Mouse (Mus musculus) right cerebral cortex, postnatal 14 days (tissue): ENCODE results near the gene Jarid2.

Source experiments
- DNase-seq: peaks from one replicate; pipeline ENCODE4 v3.0.0; 2022

Gene Jarid2

DNA sequence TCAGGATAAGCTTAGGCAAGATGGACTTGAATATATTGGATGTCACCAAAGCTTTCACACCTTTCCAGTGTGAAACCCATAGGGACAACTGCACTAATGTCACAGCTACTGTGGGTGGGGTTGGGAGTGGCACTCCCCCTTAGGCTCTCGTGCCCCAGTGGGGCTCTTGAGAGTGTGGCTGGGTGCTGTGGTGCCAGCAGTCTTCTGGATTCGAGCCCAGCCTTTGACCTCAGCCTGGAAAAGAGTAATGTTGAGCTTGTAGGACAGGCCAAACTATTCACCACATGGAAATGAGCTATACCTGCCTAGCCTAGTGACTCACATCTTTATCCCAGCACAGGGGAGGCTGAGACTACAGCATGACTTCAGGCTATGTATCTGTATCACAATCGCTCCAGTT, 194.8 kb downstream of the Jarid2 start:
- DNase-seq, result no peak

- no peak for DNase-seq
Observed at GRCm38 (mm10) chr13:44925173-44925572, 195.9 kb downstream of the Jarid2 start.

DNA sequence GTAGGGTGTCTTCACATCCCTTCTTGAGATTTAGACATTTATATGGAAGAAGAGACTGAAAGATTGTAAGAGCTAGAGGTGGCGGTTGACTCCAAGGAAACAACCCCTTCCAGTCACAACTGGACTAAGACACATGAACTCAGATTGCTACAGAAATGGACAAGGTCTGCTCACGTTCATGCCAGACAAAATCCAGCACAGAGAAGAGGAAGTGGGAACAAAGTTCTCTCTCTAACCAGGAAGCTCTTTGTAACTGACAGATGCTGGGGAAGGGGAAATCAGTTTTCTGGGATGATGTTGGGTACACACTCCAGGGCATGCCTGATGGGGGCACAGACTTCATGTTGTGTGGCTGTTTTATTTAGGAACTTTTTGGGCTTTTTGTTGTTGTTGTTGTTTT, 197.0 kb downstream of the Jarid2 start:
- no peak for DNase-seq

DNA sequence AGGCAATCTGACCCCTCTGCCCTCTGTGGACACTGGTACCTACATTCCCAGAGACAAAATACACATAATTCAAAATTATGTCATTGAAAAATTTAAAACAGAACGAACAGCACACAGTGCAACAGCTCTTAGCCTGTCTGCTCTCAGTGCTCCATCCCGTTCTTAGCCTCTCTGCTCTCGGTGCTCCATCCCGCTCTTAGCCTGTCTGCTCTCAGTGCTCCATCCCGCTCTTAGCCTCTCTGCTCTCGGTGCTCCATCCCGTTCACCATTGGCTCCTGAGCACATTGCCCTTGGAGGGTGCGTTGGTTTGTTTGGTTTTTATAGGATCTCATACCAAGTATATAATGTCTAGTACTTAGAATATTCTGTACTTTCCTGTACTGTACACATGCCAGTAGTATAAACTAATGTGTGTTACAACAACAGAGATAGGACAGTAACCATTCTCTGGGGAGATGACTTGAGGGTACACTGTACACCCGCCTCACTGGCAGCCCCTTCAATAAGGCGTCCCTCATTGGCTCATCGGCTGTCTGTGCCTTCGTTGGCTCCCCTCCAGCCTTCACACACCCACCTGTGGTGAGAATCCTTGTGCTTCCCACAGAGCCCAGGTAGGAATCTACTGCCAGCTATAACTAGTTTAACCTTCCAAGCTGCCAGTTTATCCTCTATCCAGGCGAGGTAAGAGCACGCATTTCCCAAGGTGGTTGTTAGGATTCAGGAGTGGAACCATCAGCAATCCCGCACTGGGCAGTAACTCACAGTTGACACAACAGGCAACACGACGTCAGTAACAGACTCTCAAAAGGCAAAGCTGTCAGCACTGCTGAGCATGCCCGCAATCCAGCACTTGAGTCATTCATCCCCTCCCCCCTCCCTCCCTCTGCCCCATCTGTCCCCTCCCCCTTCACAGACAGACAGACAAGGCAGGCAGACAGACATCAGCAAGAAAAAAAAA, 203.3 kb downstream of the Jarid2 start:
- DNase-seq, result no peak

DNA sequence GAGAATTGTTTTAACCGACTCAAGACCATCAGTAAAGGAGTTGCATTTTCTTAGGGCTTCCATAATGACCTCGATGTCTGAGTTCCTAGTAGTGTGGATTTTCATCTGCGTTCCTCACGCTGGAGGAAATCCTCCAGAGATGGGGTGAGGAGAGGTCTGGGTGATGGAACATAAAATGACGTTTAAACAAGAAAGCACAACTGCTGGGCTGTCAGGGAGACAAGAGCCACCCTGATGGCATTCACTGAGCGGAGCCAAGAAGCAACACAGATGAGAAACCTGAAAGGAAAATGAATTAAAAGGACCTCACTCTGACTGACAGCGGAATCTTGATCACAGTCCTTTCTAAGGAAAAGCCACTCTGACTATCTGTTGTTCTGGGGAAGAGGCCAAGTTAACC, 204.3 kb downstream of the Jarid2 start:
- DNase-seq, result no peak

- no peak for DNase-seq
Observed at GRCm38 (mm10) chr13:44937681-44938080, 208.4 kb downstream of the Jarid2 start.

DNA sequence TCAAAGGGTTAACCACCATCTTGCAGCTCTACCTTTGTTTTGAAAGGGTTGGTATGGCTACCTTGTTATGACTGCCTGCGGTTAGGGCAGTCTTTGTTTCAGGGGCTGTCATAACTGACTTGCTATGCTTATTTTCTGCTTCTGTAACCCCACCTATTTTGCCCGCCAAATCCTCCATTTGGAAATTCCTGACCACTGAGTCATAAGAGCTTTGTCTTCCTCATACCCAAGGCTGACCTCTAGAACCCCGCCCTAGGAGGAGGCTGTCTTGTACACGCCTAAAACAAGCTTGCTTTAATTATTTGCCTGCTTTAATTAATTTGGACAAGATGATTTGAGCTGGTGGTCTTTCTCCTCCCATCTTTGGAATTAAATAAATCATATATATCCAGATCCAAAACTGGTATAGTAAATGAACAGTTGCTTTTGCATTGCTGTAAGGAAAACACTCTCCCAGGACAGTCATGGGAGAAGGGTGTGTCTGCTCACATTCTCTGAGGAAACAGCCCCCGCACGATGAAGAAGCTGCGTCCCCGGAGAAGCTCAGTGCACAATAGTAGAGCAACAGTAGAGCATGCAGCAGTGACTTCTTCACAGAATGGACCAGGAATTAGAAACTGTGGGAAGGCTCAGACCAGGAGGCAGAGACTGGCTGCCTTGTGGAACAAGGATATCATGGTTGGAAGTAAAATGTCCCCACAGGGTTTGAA, 210.2 kb downstream of the Jarid2 start:
- no peak for DNase-seq

- DNase-seq, result no peak
Observed at GRCm38 (mm10) chr13:44943618-44944017, 214.3 kb downstream of the Jarid2 start.

GRCm38 (mm10) chr13:44946880-44947635, 217.8 kb downstream of the Jarid2 start:
- no peak for DNase-seq

GRCm38 (mm10) chr13:44948320-44949250, 219.3 kb downstream of the Jarid2 start:
- DNase-seq, result no peak

GRCm38 (mm10) chr13:44952393-44953086, 223.3 kb downstream of the Jarid2 start:
- DNase-seq, result no peak

- DNase-seq, result no peak
Observed at GRCm38 (mm10) chr13:44953546-44954231, 224.4 kb downstream of the Jarid2 start.

DNA sequence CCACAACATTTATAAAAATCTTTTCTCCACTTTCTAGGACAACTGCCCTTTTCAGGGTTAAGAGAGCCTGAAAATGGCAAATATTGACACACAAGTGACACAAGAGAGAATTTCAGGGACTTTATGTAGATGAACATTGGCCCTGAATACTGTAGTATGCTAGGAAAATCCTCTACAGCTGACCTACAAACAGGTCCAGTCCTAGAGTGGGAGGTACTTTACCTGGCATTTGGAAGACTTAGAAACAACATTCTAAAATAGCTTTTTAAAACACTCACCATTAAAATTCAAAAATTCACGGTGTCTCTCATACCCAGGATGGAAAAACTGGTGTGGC, 224.9 kb downstream of the Jarid2 start:
- DNase-seq, result no peak

GRCm38 (mm10) chr13:44955781-44956180, 226.5 kb downstream of the Jarid2 start:
- no peak for DNase-seq

DNA sequence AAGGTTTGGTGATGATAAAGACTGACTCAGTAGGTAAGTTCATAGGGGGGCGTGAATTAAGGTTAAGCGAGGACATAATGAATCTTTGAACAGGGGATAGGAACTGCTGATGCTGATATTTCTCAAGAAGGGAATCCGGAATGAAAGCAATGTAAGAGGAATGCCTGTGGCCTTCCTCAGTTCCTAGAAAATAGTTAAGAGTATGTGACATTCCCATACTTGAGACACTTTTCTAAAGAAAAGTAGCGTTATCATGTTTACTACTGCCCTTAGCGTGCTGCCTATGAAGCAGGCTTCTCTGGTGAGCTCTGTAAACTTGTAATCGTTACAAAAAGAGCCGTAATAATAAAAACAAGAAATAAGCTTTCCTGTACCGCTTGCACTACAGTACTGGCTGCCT, 227.8 kb downstream of the Jarid2 start:
- DNase-seq, result no peak

DNA sequence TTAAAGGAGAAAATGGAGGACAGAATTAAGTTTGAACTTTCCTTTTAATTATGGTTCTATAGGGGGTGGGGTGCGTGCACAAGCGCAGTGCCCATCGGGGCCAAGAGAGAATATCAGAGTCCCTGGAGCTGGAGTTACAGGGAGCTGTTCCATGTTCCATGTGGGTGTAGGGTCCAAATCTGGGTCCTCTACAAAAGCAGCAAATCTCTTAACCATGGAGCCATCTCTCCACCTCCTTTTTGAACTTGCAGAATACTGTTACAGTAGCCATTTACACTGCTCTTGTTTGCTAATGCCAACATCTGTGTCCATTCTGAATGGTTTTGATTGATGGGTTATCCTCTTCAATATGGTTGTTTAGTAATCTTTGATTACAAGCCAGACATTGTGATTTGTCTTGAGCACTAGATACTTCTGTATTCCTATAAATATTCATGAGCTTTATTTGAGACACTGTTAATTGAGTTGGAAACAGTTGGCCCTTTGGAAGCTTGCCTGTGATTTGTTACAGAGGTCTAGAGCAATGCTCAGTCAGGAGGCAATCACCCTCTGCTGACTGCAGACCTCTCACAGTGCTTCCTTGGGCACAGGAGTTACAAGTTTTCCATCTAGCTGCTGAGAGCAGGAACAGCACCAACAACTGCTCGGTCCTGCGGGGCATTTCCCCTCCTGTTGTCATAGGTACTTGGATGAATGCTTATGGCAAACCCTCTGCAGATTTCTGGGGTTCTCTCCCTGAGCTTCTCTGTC, 231.4 kb downstream of the Jarid2 start:
- no peak for DNase-seq
